Mouse (Mus musculus): ENCODE measurements around the gene Ubap2.

DNA sequence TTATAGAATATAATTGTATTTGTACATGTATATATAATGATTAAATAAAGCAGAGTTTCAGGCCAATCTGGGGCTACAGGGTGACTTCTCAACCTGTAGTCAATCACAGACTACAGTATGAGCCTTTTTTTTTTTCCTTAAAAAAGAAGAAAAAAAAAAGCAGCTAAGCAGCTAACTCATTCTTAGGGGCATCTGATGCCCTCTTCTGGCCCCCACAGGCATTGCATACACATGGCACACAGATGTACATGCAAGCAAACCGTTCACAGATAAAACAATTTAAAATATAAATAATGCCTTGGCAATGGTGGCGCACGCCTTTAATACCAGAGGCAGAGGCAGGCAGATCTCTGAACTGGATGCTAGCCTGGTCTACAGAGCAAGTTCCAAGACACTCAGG is 48.6 kb downstream of the Ubap2 start:
- TF ChIP-seq CTCF (IDR thresholded peaks at IDR 0.05; ENCODE audit: low read depth) (peak; percentile 75), EP300 (optimal IDR thresholded peaks at IDR 0.05) (no peak)
